Mouse (Mus musculus) G1E-ER4 (cell line): ENCODE data around the gene Fam166b. TPM values are rescaled to one million over a fixed set of nuclear protein-coding genes. Genes with fewer than 3 reads are reported as not detected.

Experiments used
- GATA1 ChIP-seq: IDR thresholded peaks from one replicate; pipeline ENCODE4 v1.8.0; 2012; ENCODE audit warnings: low read length, inconsistent platforms
- polyA plus RNA-seq: library from polyadenylated mRNA; stranded (reverse); fragments of >175 nt; gene quantifications from 2 replicates; pipeline ENCODE4 v1.2.3, GENCODE M21; 2012

The Fam166b gene
- polyA plus RNA-seq, 1 experiment: not detected

DNA sequence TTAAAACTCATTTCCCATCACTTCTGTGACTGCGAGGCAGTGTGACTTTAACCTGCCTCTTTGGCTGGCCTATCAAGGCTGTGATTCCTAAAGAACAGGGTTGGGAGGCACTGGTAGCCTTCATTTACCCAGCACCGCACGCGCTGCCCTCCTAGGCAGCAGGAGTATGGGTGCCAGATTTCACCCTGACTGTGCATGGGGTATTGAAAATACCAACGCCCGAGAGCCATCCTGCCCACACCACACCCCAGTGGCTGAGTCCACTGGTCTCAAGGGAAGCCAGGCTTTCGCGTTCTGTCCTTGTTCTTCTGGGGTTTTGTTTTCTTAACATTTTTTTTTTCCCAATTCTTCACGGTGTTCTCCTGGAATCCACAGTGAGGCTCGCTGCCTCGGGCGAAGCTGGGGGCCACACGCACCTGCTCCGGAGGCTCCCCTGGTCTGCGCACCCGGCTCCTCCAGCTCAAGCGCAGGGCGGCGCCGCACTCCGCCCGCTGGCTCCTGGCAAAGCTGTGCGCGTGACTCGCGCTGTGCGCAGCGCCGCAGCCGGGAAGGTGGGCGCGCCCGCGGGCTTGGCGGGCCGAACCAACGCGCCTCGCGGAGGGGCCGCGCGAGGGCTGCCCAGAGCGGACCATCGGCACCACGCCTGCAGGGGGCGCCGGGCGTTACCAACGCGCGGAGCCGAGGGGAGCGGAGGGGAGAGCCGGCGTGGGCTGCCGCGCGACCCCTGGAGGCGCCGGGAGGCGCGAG lies 47.4 kb downstream of the Fam166b start, which contains the start of gene Rusc2:
Gene Rusc2, plus strand, starts transcription at position 572 of the 747 bp plus-strand sequence.
- no peak for TF ChIP-seq GATA1

DNA sequence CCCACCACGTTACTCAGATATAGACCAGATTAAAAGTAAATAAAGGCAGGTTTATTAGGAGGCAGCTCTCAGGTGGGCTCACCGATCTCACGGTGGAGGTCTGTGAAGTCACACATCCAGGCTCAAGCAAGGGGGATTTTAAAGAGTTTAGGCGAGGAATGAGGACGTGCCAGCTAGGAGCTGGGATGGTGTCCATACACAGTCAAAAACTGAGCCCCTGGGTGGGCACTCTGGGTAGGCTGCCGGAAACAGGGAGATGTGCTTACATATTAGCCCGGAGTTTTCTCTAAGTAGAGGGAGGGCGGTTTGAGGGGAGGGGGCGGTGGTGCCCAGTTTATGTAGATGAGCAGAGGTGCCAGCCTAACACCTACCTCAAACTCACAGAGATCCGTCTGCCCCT lies 48.0 kb downstream of the Fam166b start:
- TF ChIP-seq GATA1: no peak

DNA sequence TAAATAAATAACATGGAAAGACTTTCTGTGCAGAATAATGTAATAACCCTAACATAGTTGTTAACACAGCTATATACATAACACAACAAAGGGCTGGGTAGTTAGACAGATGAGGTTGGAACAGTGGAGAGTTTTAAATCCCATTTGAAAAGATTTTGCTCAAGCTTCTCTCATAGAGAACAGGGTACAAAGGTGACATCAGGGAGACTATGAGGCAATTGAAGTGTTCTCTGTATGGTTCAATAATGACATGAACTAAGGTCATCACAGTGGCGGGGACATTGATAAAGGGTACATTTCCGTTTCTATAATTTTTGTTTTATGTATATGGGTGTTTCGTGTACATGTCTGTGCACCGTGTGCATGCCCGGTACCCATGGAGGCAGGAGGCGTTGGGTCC lies 49.3 kb downstream of the Fam166b start:
- no peak for TF ChIP-seq GATA1

Other genes starting within 250 kb of the Fam166b start
- 0.06 TPM in 1 of 2 replicates, not detected in the other for gene Atp8b5, start 162.0 kb downstream of the Fam166b start, polyA plus RNA-seq
- gene Rusc2, start 47.2 kb downstream of the Fam166b start, polyA plus RNA-seq: 1.1 and 1.2 TPM in 2 replicates
- gene Tesk1, start 12.8 kb upstream of the Fam166b start, polyA plus RNA-seq: 54.2 and 56.9 TPM in 2 replicates
- not detected in 2 replicates for gene Cd72, start 25.5 kb upstream of the Fam166b start, polyA plus RNA-seq
- gene Sit1, start 54.6 kb upstream of the Fam166b start, polyA plus RNA-seq: not detected in 2 replicates
- 69.1 and 82.1 TPM in 2 replicates for gene Ccdc107, start 63.8 kb upstream of the Fam166b start, polyA plus RNA-seq
- 14.1 and 17.4 TPM in 2 replicates for gene Arhgef39, start 70.6 kb upstream of the Fam166b start, polyA plus RNA-seq
- not detected in 2 replicates for gene Car9, start 77.8 kb upstream of the Fam166b start, polyA plus RNA-seq
- not detected in 2 replicates for gene Tpm2, start 94.6 kb upstream of the Fam166b start, polyA plus RNA-seq
- gene Creb3, start 133.2 kb upstream of the Fam166b start, polyA plus RNA-seq: 1.6 and 2.6 TPM in 2 replicates
- 169 and 178 TPM in 2 replicates for gene Tln1, start 133.6 kb upstream of the Fam166b start, polyA plus RNA-seq
- gene Rgp1, start 149.6 kb upstream of the Fam166b start, polyA plus RNA-seq: 31.2 and 129 TPM in 2 replicates
- 13.5 and 21.5 TPM in 2 replicates for gene Gba2, start 149.7 kb upstream of the Fam166b start, polyA plus RNA-seq
- not detected in 2 replicates for gene Msmp, start 155.4 kb upstream of the Fam166b start, polyA plus RNA-seq
- gene Npr2, start 202.8 kb upstream of the Fam166b start, polyA plus RNA-seq: 0.11 TPM in 2 replicates
- not detected in 2 replicates for gene Spag8, start 224.5 kb upstream of the Fam166b start, polyA plus RNA-seq
- 45.3 and 51.0 TPM in 2 replicates for gene Hint2, start 227.3 kb upstream of the Fam166b start, polyA plus RNA-seq
- gene Tmem8b, start 239.8 kb upstream of the Fam166b start, polyA plus RNA-seq: 3.2 and 3.4 TPM in 2 replicates
- 0.01 and 0.02 TPM in 2 replicates for gene Fam221b, start 240.0 kb upstream of the Fam166b start, polyA plus RNA-seq